Mouse (Mus musculus) 3134 (cell line): ENCODE results near the gene Ccn1.

Experiments
- DNase-seq: peaks from one replicate; pipeline ENCODE4 v3.0.0-alpha.2; 2011; ENCODE audit warnings: low spot score; ENCODE audit not compliant: insufficient read length; ENCODE audit errors: extremely low read depth

The Ccn1 gene

DNA sequence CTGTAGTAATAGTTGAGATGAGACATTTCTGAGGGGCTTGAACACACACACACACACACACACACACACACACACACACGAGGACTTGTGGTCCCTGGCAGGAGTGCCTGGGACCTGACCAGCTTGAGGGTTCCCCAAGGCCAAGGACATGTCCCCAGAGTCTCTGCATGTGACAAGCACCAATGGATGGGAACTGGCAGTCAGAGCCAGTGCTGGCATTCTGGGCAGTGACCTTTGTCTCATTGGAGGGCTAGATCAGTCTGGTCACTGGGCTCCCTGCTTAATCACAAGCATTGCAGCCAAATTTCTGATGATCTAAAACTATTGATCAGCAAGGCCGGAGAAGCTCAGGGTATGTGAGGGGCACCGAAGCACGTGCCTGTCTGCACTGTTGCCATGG is 25.0 kb downstream of the Ccn1 start:
- no peak for DNase-seq

DNA sequence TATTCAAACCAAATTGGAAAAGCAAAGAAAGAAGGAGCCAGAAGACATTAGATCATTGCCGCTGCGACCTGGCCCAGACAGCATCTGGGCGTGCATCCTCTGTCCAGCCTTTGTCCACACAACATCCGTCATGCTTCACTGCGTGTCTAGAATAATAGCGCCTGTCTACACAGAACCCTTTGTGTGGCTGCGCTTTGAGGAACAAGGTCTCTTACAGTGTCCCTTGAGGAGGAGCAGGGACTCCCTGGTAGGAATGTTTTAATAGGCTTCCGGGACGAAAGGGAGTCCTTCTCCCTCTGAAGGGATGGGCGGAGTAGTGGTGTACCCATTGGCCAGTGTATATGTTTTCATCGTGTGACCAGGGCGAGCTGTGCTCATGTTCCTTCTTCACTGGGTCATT is 26.7 kb downstream of the Ccn1 start:
- no peak for DNase-seq

DNA sequence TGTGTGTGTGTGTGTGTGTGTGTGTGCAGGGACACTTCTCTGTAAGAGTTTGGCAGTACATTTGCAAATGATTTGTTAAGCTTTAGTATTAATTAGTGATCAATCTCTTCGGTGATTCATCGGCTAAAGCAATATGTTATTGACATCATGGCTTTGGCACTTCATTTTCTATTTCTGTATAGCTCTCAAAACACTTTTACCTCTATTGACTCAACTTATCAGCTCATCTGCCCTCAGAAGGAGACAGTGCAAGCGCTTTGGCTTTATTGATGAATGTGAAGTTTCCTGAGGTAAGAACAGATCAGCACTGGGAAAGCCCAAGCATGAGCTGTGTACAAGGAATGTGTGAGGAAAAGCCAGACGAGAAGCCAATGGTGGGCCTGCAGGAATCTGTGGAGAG is 28.6 kb downstream of the Ccn1 start:
- no peak for DNase-seq

DNA sequence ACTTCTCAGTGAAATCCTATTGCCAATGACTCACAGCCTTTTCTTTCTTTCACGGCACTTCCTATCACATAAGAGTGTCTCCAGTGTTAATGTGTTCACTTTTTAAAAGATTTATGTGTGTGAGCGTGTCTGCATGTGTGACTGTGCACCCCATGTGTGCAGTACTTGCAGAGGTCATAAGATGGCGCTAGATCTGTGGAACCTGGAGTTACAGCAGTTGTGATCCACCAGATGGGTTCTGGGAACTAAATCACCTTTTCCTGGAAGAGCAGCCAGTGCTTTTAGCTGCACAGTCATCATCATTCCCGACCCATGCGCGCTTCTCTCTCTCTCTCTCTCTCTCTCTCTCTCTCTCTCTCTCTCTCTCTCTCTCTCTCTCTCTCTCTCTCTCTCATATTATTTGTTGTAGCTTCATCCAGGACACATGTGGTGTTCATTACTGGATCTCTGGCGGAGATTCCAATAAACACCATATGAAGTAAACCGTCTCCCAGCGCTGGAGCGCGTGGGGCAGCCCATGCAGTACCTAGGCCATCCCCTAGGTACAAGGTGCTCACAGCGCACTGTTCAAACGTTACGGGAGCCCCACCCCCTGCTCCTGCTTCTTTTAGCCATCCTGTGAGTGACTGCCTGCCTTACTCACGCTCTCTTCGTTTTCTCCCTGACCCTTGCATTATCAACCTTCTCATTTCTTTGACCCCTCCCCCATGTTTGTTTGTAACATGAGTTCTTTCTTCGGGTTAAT is 30.0 kb downstream of the Ccn1 start:
- DNase-seq, result no peak

DNA sequence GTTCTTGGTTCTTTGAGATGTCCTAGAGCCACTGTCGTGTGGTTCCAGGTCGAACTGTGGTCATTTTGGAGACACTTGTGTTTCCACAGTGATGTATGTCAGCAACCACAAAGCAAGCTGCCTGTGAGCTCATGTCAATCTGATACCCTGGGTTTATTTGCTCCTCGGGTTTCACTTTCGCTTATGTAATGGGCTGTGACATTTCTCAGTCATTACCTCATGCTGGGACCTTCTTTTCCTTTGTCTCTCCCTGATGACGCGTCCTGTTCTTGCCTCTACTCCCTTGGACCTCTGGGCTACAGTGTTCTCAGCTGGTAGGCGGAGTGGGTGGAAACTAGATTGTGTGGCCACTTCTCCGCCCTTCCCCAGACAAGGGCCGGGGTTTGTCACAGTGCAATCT is 31.5 kb downstream of the Ccn1 start:
- peak; percentile 52 for DNase-seq

DNA sequence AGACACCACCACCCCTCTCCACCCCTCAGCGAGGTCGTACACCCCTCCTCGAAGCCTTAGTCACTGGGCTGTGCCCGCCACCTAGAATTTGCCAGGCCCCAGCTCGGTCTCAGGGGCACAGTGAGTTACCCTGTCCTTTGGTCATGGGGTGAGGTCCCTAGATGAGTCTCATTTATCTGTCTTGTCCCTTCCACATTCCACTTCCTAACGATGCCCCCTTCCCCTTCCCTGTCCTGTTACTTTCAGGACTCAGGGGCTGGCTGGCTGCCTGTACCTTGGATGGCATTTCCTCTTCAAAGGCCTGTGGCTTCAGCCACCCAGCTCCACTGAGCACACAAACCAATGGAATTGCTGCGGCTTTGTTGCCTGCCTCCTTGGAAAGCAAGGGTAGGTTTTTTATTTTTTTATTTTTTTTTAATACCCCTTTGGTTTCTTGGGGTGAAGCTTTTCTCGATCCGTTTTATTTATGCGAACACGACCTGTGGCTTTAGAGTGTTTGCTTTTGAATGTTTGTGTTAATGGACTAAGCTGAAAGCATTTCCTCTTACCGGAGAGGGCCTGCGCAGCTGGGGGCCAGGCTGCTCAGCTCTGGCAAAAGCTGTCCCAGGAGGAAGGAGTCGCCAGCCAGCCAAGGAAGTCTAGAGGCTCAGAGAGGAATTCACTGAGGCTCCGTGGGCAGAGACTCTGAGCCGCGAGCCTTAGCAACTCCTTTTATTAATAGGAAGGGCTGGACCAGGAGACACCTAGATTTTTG is 35.2 kb downstream of the Ccn1 start:
- DNase-seq, result no peak

DNA sequence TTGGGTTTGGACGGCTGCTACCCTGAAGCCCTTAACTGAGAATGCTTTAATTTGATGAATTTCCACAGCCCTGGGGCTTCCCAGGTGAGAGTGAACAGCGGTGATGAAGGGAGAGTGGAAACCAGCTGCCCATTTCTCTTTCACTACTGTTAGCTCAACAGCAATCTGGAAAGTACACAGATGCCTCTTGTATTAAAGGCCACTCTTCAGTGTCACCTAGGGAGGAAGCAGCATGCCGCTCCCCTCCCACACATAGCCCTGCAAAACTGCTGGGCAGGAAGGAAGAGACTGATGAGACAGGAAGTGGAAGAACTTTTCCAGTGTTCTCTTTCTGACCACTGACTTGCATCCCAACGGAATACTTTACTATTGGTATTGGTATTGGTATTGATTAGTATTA is 36.5 kb downstream of the Ccn1 start:
- DNase-seq, result no peak

DNA sequence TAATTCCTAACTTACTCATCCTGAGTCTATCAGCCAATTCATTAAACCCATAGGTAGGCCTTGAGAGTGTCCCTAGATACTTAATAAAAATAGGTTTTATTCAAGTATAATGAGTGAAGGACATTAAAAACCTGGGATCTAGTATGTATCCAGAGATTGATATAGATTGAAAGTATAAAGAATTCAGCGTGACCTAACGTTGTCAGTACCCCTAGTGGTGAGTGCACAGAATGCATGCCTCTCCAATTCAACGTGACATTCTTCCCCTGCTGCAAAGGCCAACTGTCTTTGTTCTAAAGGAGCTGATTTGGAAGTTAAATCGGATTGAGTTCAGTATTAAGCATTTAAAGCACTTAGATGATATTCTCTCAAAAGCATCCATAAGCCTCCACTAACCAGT is 37.1 kb downstream of the Ccn1 start:
- DNase-seq, result no peak

DNA sequence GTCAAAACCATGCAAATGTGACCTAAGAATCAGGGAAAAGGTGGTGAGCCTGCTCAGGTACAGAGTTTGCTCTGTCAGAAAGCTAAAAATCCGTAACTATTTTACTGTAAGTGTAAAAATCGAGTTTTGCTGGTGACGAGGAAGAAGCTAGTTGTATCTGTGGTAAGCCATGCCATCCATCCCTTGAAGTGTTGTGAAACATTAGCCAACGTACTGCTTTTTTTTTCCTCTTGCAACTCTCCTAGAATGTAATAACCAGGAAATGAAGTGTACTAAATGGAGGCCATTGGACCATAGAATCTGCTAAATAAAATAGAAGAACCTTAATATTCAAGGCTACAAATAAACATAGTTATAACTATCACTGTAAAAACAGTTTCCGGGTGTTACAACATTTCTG is 41.5 kb downstream of the Ccn1 start:
- no peak for DNase-seq

DNA sequence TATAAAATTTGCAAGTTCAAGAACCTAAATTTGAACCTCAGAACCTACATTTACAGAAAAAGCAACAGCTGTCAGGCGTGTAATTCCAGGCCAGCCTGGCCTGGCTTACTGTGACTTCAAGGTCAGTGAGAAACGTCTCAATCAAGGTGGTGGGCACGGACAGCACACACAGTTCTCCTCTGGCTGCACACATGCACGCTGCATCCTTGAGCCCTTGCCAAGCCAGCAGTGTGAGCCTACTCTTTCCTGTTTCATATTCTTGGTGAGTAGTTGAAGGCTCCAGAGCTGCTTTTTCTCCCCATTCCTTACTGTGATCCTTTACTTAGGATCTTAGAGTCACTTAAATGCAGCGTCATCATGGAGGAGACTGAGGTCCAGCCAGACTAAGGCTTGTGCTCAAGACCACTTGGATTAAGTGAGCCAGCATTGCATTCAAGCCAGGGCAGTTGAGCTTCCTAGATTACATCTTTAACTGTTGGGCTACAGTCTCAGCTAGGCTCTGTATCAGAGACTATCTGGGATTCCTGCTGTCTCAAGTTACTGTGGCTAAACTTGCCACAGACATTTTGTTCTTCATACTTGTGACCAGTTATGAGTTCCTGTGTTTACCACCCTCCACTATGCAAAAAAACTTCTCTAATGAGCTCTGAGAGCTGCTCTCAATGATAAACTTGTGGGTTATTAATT is 44.2 kb downstream of the Ccn1 start:
- DNase-seq, result no peak

DNA sequence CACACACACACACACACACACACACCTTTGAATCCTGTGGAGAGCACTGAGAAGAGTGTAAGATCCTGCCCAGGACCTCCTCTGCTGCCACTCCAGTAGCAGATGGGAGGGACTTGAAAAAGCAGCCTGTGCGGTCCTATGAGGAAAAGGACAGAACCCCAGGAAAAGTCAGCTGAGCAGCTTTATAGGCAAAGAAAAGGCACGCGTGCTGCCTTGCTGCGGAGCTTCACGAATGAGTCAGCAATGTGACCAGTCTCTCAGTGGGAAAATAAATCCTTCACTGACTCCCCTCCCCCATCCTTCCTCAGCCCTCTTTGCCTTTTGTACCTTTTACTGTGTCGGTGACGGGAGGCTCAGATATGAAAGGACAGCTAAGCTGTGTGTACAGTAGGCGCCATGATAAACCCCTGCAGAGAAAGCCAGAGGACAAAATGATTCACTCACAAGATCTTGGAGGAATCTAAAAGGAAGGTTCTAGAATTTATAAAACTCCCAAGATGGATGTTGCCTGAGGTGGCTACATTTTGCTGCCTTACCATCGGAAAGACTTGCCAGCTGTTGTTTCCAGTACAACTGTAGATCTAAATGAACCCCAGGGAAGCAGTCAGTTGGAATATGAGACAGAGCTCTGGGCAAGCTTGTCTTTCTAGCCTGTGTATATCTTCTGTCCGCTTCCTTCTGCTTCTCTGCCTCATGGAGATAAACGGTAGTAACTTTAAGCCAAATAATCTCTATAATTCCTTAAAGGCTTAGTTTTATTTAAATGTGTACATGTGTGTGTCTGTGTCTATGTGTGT is 47.2 kb downstream of the Ccn1 start:
- no peak for DNase-seq

DNA sequence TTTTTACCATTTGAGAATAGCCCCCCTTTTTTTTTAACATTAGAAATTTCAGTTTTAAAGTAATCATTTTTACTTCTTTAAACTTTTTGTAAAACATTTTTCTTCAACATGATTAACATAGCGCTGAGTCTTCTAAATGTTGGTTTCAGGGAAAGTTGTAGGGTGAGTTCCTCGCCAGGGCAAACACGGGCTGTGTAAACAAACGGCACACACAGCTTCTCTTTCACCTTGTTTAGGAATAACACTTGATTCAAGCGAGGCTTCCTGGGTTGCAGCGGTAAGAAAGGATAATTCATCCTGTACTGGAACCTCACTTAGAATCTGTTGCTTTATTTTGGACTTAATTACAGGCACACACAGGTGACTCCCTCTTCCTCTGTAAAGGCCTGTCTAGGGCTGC is 48.4 kb downstream of the Ccn1 start:
- DNase-seq, result no peak

DNA sequence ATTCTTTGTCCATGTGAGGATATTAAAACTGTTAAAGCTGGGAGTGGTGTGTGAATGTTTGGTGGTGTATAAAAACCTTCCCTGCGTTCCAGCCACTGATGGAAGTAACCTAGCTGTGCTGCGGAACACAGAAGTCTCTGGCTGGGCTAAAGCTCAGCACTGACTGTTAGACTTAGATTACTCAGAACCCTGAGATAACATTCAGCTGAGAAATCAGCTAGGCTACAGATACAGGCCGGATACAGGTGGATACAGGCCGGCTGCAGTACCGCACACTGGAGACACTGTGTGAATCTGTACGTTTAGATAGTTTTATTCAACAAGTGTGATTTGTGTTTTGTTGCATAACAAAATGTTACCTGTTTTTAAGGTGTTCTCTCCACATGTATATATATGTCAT is 49.0 kb downstream of the Ccn1 start:
- no peak for DNase-seq

DNA sequence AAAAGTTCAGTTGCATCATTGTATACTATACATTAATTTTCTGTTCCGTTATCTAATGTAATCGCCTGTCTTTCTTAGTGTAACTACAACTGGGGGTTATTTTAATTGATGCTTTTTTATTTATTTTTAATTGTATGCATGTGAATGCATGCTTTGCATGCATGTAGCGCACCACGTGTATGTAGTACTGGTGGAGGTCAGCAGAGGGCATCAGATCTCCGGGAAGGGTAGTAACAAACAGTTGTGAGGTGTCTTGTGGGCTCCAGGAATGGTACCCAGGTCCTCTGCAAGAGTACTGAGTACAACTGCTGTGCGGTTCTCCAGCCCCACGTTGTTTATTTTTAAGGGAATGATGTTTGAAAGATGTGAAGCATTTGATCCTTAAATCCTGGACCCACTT is 50.7 kb downstream of the Ccn1 start:
- no peak for DNase-seq
